Comparison of ENCODE assay signal across 9 mouse cellular contexts in genomic region chr11:46733242-46733789, GRCm38 (mm10). TPM values are rescaled to one million over a fixed set of nuclear protein-coding genes. Genes with fewer than 3 reads are reported as not detected.
A peak's percentile ranks its signal among the peaks of the same experiment; 100 is the strongest.
DNase-seq lines count a peak whose midpoint lies in the region; ATAC-seq and TF ChIP-seq lines count a peak whose summit lies in the region.
"Had no signal": no experiment of that assay in that cellular context is flagged by ENCODE, and none has a peak within 500 bp of the region (broad histone marks: within the 10 kb centered on the region; RNA-seq: fewer than 3 reads in every experiment).

No protein-coding gene starts in this region.

- no peak overlapping the region for H3K9ac ChIP-seq in limb, embryonic 14.5 days (ENCODE audit: low read depth, low read length, severe bottlenecking)
- H3K9ac ChIP-seq in stomach, postnatal 0 days (ENCODE audit: low read length), result no peak overlapping the region

- intact Hi-C loops in left cerebral cortex, postnatal 14 days (cut with DNase I), result loop anchor here (2.0 kb wide), 1 partner anchor 289 kb away; no protein-coding TSS in a partner anchor

- H3K27me3 ChIP-seq in limb, embryonic 14.5 days (ENCODE audit: control insufficient read depth, insufficient read depth, low read length), result no peaks in the 10 kb centered on the region
- no peaks in the 10 kb centered on the region for H3K27me3 ChIP-seq in limb, embryonic 10.5 days (ENCODE audit: low read depth, poor library complexity, severe bottlenecking)
- no peaks in the 10 kb centered on the region for H3K27me3 ChIP-seq in stomach, postnatal 0 days (ENCODE audit: control insufficient read depth, insufficient read depth, low read length)
- H3K27me3 ChIP-seq: megakaryocyte, embryonic 14.5 days had no signal

- TF ChIP-seq POLR2A in limb, embryonic 14.5 days (IDR thresholded peaks at IDR 0.05; ENCODE audit: borderline replicate concordance, extremely low read depth, insufficient read depth, insufficient read length), result no peak

- WGBS in limb, embryonic 14.5 days, result 56% methylated on average over 6 of the region's 6 CpGs
- WGBS in limb, embryonic 10.5 days, result 71% methylated on average over 6 of the region's 6 CpGs
- 50% methylated on average over 6 of the region's 6 CpGs for WGBS in stomach, postnatal 0 days

- peak; percentile 62 for TF ChIP-seq CTCF in stomach, postnatal 0 days (IDR thresholded peaks at IDR 0.05; ENCODE audit: low read depth)

- H3K4me1 ChIP-seq in limb, embryonic 14.5 days (ENCODE audit: control insufficient read depth, insufficient read depth, low read length), result no peaks in the 10 kb centered on the region
- no peaks in the 10 kb centered on the region for H3K4me1 ChIP-seq in limb, embryonic 10.5 days
- H3K4me1 ChIP-seq in stomach, postnatal 0 days (replicated peaks; ENCODE audit: control insufficient read depth, insufficient read depth), result no peaks in the 10 kb centered on the region
- H3K4me1 ChIP-seq: megakaryocyte, embryonic 14.5 days had no signal

- H3K9me3 ChIP-seq in limb, embryonic 14.5 days (ENCODE audit: control insufficient read depth, low read length), result no peaks in the 10 kb centered on the region
- H3K9me3 ChIP-seq in limb, embryonic 10.5 days (replicated peaks), result no peaks in the 10 kb centered on the region
- no peaks in the 10 kb centered on the region for H3K9me3 ChIP-seq in stomach, postnatal 0 days (ENCODE audit: control insufficient read depth, low read length)
- H3K9me3 ChIP-seq: megakaryocyte, embryonic 14.5 days had no signal

- H3K4me2 ChIP-seq in limb, embryonic 14.5 days (replicated peaks; ENCODE audit: low read depth, low read length, severe bottlenecking), result no peak overlapping the region
- no peak overlapping the region for H3K4me2 ChIP-seq in stomach, postnatal 0 days (replicated peaks; ENCODE audit: low read depth)

- peak; percentile 15 for DNase-seq in adrenal gland, postnatal 14 days
- DNase-seq in adrenal gland, postnatal 25 days, result no peak
- peak; percentile 11 for DNase-seq in limb, embryonic 14.5 days (ENCODE audit: low spot score)
- no peak for DNase-seq in limb, embryonic 10.5 days (ENCODE audit: low spot score)
- DNase-seq in left cerebral cortex, postnatal 14 days (ENCODE audit: low spot score in 2 of 2), result peak; percentile 34 to 55
- DNase-seq in stomach, postnatal 0 days (ENCODE audit: low spot score), result no peak
- no peak for DNase-seq in T-cell, adult 2 months (ENCODE audit: low spot score)

- no peak for TF ChIP-seq EP300 in stomach, postnatal 0 days (optimal IDR thresholded peaks at IDR 0.05)

- no peak overlapping the region for H3K27ac ChIP-seq in limb, embryonic 14.5 days (replicated peaks; ENCODE audit: low read depth, low read length)
- H3K27ac ChIP-seq in limb, embryonic 10.5 days, result no peak overlapping the region
- no peak overlapping the region for H3K27ac ChIP-seq in stomach, postnatal 0 days (replicated peaks)

- no peak for ATAC-seq in limb, embryonic 14.5 days (ENCODE audit: low FRiP score, low read depth)
- ATAC-seq in common myeloid progenitor, adult 5-6 weeks (replicated peaks; ENCODE audit: low read depth, poor library complexity, severe bottlenecking), result peak; percentile 90
- no peak for ATAC-seq in stomach, postnatal 0 days (ENCODE audit: low FRiP score, low TSS enrichment)

- H3K36me3 ChIP-seq in limb, embryonic 14.5 days (ENCODE audit: control insufficient read depth, insufficient read depth, low read length), result no peaks in the 10 kb centered on the region
- no peaks in the 10 kb centered on the region for H3K36me3 ChIP-seq in limb, embryonic 10.5 days
- no peaks in the 10 kb centered on the region for H3K36me3 ChIP-seq in stomach, postnatal 0 days (ENCODE audit: control insufficient read depth, insufficient read depth, low read length)

- no peak overlapping the region for H3K4me3 ChIP-seq in limb, embryonic 14.5 days (replicated peaks; ENCODE audit: low read length)
- no peak overlapping the region for H3K4me3 ChIP-seq in limb, embryonic 10.5 days
- H3K4me3 ChIP-seq in stomach, postnatal 0 days (ENCODE audit: low read depth, low read length), result no peak overlapping the region
- H3K4me3 ChIP-seq: megakaryocyte, embryonic 14.5 days had no signal

RNA-seq across cellular contexts. Expression of gene Havcr1, which starts 1.6 kb away (rescaled TPM):
- 0.64 TPM in 1 of 2 replicates, not detected in the other for total RNA-seq in adrenal gland, postnatal 14 days (2021)
- not detected in 2 replicates for total RNA-seq in adrenal gland, postnatal 25 days (2021)
- polyA plus RNA-seq in limb, embryonic 14.5 days (2012; rRNA removed), result 0.88 and 1.1 TPM in 2 replicates
- 0.14 and 1.4 TPM in 2 replicates for polyA plus RNA-seq in limb, embryonic 14.5 days (2014; fragmentation: Nextera tagmentation; extraction: Ambion mirVana)
- polyA plus RNA-seq in limb, embryonic 10.5 days (2016; fragmentation: Nextera tagmentation; extraction: Ambion mirVana), result not detected in 2 replicates
- not detected in 2 replicates for total RNA-seq in common myeloid progenitor, adult 5-6 weeks (2017)
- total RNA-seq in left cerebral cortex, postnatal 14 days (2021), result not detected
- not detected in 2 replicates for polyA plus RNA-seq in stomach, postnatal 0 days (2015; fragmentation: Nextera tagmentation; extraction: Ambion mirVana)

RNA-seq across cellular contexts. Expression of gene Timd2, which starts 26.5 kb away (rescaled TPM):
- total RNA-seq in adrenal gland, postnatal 14 days (2021), result 0.79 and 9.1 TPM in 2 replicates
- total RNA-seq in adrenal gland, postnatal 25 days (2021), result 0.71 TPM in 1 of 2 replicates, not detected in the other
- 0.06 and 0.11 TPM in 2 replicates for polyA plus RNA-seq in limb, embryonic 14.5 days (2012; rRNA removed)
- not detected in 2 replicates for polyA plus RNA-seq in limb, embryonic 14.5 days (2014; fragmentation: Nextera tagmentation; extraction: Ambion mirVana)
- polyA plus RNA-seq in limb, embryonic 10.5 days (2016; fragmentation: Nextera tagmentation; extraction: Ambion mirVana), result 0.20 TPM in 1 of 2 replicates, not detected in the other
- not detected in 2 replicates for total RNA-seq in common myeloid progenitor, adult 5-6 weeks (2017)
- total RNA-seq in left cerebral cortex, postnatal 14 days (2021), result not detected
- 0.17 TPM in 1 of 2 replicates, not detected in the other for polyA plus RNA-seq in stomach, postnatal 0 days (2015; fragmentation: Nextera tagmentation; extraction: Ambion mirVana)

Comparison
In these comparisons a context has a peak if more than half of its experiments do, and no peak if none do; other contexts are left out.
1. DNase-seq: peak in adrenal gland, postnatal 14 days (single experiment), limb, embryonic 14.5 days (single experiment) and left cerebral cortex, postnatal 14 days (2 of 2); none in adrenal gland, postnatal 25 days (single experiment), limb, embryonic 10.5 days (single experiment), stomach, postnatal 0 days (single experiment) and T-cell, adult 2 months (single experiment).